Mouse (Mus musculus) heart, postnatal 0 days (tissue): ENCODE measurements around the gene Oaz3. TPM values are rescaled to one million over a fixed set of nuclear protein-coding genes. Genes with fewer than 3 reads are reported as not detected.

Source experiments
- ATAC-seq: fragments of 200-750 bp; cut with Nextera tagmentation; 2 replicates; pipeline ENCODE4 v1.8.0; 2017; ENCODE audit warnings: low read depth, moderate number of reproducible peaks, moderate library complexity; ENCODE audit not compliant: insufficient read depth
- DNase-seq: peaks from one replicate; pipeline ENCODE4 v3.0.0-alpha.2; 2016; ENCODE audit warnings: low spot score
- H3K27ac ChIP-seq: fragments of 300-500 bp; sonication (generic); 2 replicates; pipeline ENCODE4 v1.5.1; 2014; ENCODE audit warnings: low read depth, mild to moderate bottlenecking
- H3K27me3 ChIP-seq: fragments of 300-500 bp; sonication (generic); 2 replicates; pipeline ENCODE4 v1.6.1; 2014; ENCODE audit warnings: low read length, mixed read lengths; ENCODE audit not compliant: control insufficient read depth, insufficient read depth
- H3K36me3 ChIP-seq: fragments of 300-500 bp; sonication (generic); replicated peaks from 2 replicates; pipeline ENCODE4 v1.6.1; 2014; ENCODE audit warnings: low read length, mixed read lengths; ENCODE audit not compliant: control insufficient read depth, insufficient read depth
- H3K4me1 ChIP-seq: fragments of 300-500 bp; sonication (generic); 2 replicates; pipeline ENCODE4 v1.6.1; 2014; ENCODE audit warnings: antibody characterized with exemption; ENCODE audit not compliant: control insufficient read depth, insufficient read depth
- H3K4me2 ChIP-seq: fragments of 300-500 bp; sonication (generic); 2 replicates; pipeline ENCODE4 v1.6.1; 2014; ENCODE audit warnings: low read depth, mild to moderate bottlenecking, low read length, moderate library complexity
- H3K4me3 ChIP-seq: fragments of 300-500 bp; sonication (generic); 2 replicates; pipeline ENCODE4 v1.5.1; 2014; ENCODE audit warnings: low read depth, low read length
- H3K9ac ChIP-seq: fragments of 300-500 bp; sonication (generic); replicated peaks from 2 replicates; pipeline ENCODE4 v1.6.1; 2014; ENCODE audit warnings: low read depth, low read length, mixed read lengths
- H3K9me3 ChIP-seq: fragments of 300-500 bp; sonication (generic); replicated peaks from 2 replicates; pipeline ENCODE4 v1.6.1; 2016; ENCODE audit warnings: low read length; ENCODE audit not compliant: control insufficient read depth
- CTCF ChIP-seq: IDR thresholded peaks from 2 replicates; pipeline ENCODE4 v1.5.1; 2016; ENCODE audit warnings: antibody characterized with exemption, control low read depth, low read depth
- EP300 ChIP-seq: IDR thresholded peaks from 2 replicates; pipeline ENCODE4 v1.6.1; 2016; ENCODE audit warnings: antibody characterized with exemption, low read depth
- WGBS: fragments of 180-500 bp; shearing (Covaris S2); extraction: QIAGEN DNeasy Blood & Tissue Kit; methylation state at CpG from one replicate; pipeline ENCODE4 v1.1.7; 2014; 5-methylcytosine and 5-hydroxymethylcytosine counted together
- polyA plus RNA-seq: library from polyadenylated mRNA; unstranded; fragments of >200 nt; fragmentation: Nextera tagmentation; extraction: Ambion mirVana; gene quantifications from 2 replicates; pipeline ENCODE4 v1.2.1, GENCODE M21; 2015
- total RNA-seq: library from RNA; depleted of rRNA; stranded (reverse); fragments of >200 nt; gene quantifications from 2 replicates; pipeline ENCODE4 v1.2.3, GENCODE M21; 2014; ENCODE audit warnings: low replicate concordance

Gene Oaz3
- total and polyA plus RNA-seq, 2 experiments from 2014 or later, result 0.41 TPM; not detected in 1

DNA sequence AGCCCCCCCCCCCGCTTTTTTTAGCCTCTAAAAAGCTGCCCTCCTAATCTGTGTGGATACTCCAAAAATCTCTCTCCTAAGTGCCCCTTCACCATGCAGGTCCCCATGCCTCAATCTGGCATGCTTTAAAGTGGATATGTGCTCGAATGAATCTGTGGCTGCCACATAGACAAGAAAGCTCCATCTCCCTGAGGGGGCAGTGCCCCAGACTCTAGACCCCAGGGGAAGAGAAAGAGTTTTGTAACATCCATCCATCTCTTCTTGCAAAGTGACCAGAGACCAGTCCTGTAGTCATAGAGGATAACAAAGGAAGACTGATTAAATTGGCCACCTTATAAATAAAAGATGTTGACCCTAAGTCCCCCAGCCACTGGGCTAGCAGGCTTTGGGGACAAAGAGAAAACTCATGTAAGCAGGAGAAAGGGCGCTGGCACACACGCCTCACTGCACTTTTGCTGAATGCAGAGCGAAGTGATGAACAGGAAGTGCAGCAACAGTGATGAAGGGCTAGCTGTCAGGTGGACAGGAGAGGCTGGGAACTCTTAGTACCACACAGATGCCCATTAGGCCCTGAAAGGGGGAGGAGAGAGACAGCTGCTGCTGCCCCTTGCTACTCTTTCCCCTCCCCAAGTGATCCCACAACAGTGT lies 43.9 kb downstream of the Oaz3 start:
- DNase-seq (no peak), ATAC-seq (no peak)
- no peak for TF ChIP-seq EP300
- Histone ChIP-seq H3K9ac (no peak overlapping the region), H3K4me3 (no peak overlapping the region), H3K36me3 (no peaks in the 10 kb centered on the region), H3K27ac (no peak overlapping the region), H3K27me3 (peaks cover 62% of the 10 kb centered on the region), H3K4me2 (no peak overlapping the region), H3K4me1 (peaks cover 4% of the 10 kb centered on the region; the same call in 1 of the 2 replicates), H3K9me3 (no peaks in the 10 kb centered on the region)
- whole genome bisulfite sequencing, result 43% methylated on average over 5 of the region's 5 CpGs

DNA sequence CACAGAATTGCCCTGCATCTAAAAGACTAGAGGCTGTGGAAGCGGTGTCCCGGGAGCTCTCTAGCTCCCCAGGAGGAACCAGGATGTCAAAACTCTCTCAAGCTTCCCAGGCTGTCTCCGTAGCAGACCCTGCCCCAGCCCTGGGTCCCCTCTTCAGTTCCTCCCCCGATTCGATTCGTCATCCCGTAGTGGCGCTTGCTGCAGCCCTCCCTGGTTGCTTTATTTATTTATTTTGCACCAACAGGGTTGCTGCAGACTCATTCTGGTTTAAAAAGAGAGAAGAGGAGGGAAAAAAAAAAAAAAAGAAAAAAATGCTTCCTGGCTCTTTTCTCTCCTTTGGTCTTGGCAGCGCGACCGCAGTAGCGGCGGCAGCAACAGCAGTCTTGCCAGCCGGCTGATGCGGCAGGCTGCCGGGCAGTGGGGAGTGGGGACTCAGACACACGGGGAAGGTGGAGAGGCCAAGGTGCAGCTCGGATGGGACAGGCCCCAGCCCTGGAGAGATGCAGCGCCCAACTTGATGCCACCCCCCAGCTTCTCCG lies 44.7 kb downstream of the Oaz3 start:
- ATAC-seq (no peak), DNase-seq (peak; percentile 31)
- TF ChIP-seq EP300 (no peak), CTCF (no peak)
- 1% methylated on average over 20 of the region's 20 CpGs for WGBS
- H3K9me3 ChIP-seq, result no peaks in the 10 kb centered on the region
- peak overlapping the region; percentile 26 for H3K9ac ChIP-seq
- H3K27me3 ChIP-seq, result peaks cover 62% of the 10 kb centered on the region
- peak overlapping the region; percentile 55 for H3K4me2 ChIP-seq
- H3K27ac ChIP-seq, result no peak overlapping the region
- H3K4me3 ChIP-seq, result peak overlapping the region; percentile 34
- peaks cover 4% of the 10 kb centered on the region; the same call in 1 of the 2 replicates for H3K4me1 ChIP-seq
- no peaks in the 10 kb centered on the region for H3K36me3 ChIP-seq

DNA sequence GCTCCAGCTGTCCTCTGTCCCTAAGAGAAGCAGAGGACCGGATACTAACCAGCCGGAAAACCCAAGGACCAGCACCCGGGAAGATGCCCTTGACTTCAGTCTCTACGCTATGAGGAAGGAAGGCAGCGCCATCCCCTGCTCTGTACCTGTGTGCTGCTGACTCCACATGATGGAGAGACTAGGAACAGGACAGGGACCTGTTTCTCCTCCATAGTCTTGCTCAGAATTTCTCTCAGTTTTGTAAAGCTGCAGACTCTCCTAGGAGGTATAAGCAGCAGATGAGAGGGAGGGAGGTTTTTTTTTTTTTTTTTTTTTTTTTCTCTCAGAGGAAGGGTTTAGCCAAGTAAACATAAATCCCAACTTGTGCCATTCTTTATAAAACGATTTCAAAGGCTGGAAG lies 45.5 kb downstream of the Oaz3 start, which contains the start of gene Lingo4:
Gene Lingo4 (plus strand): TSS at position 301 of the 400 bp plus-strand sequence.
- H3K27ac ChIP-seq, result no peak within 1 kb of the TSS
- TF ChIP-seq EP300, result no peak
- no peak for TF ChIP-seq CTCF
- H3K4me2 ChIP-seq, result peak within 1 kb of the TSS; percentile 55
- DNase-seq (no peak), ATAC-seq (no peak)
- WGBS, result 61% methylated on average over 6 of the region's 6 CpGs
- peaks cover 4% of the 10 kb centered on the region; the same call in 1 of the 2 replicates for H3K4me1 ChIP-seq
- H3K9ac ChIP-seq, result peak within 1 kb of the TSS; percentile 26
- no peaks in the 10 kb centered on the region for H3K9me3 ChIP-seq
- H3K27me3 ChIP-seq, result peaks cover 59% of the 10 kb centered on the region
- H3K4me3 ChIP-seq, result peak within 1 kb of the TSS; percentile 34
- no peaks in the 10 kb centered on the region for H3K36me3 ChIP-seq

DNA sequence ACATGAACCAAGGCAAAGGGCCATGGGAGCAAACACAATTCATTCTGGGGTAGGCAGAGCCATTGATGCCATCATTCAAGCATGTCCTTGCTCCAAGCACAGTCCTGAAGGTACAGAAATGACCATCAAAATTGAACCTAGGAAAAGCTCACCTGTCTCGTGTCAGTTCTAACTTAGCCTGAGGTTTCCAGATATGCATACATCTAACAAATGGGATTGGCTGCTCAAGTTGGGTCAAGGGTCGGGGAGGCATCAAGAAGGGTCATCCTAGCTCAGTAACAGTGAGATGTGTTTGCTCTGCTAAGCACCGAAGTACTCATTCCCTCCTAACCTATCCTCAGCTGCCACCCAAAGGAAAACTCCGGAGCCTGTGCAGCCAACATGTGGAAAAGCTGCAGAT lies 46.9 kb downstream of the Oaz3 start:
- H3K27ac ChIP-seq, result no peak overlapping the region
- no peaks in the 10 kb centered on the region for H3K36me3 ChIP-seq
- H3K9me3 ChIP-seq, result no peaks in the 10 kb centered on the region
- H3K27me3 ChIP-seq, result peaks cover 46% of the 10 kb centered on the region
- DNase-seq (no peak), ATAC-seq (no peak)
- H3K4me3 ChIP-seq, result no peak overlapping the region
- 68% methylated on average over 4 of the region's 4 CpGs for WGBS
- no peak overlapping the region for H3K9ac ChIP-seq
- H3K4me2 ChIP-seq, result no peak overlapping the region
- TF ChIP-seq EP300, result no peak
- no peak for TF ChIP-seq CTCF
- H3K4me1 ChIP-seq, result peaks cover 4% of the 10 kb centered on the region; the same call in 1 of the 2 replicates

DNA sequence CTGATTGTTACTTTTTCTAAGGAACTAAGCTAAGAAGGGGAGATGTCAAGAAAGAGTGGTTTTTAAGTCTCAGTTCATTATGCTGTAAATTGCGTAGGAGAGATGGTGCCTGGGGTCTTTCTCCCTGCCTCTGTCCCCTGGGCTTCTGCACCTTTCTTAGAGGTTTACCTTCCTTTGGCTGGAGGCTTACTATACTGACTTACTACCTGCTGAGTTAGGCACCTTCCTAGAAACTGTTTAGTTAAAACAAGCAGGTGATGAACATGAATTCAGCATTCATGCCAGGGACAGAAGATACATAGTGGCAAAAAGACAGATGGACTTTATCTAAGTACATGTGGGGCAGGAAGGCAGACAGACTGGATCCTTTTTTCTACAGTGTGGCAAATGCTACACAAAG lies 47.4 kb downstream of the Oaz3 start:
- WGBS, result 68% methylated on average over 1 of the region's 1 CpGs
- peaks cover 41% of the 10 kb centered on the region for H3K27me3 ChIP-seq
- no peak for DNase-seq
- ATAC-seq, result no peak
- no peak overlapping the region for H3K4me2 ChIP-seq
- no peak for TF ChIP-seq EP300
- TF ChIP-seq CTCF, result no peak
- H3K9me3 ChIP-seq, result no peaks in the 10 kb centered on the region
- H3K36me3 ChIP-seq, result no peaks in the 10 kb centered on the region
- no peak overlapping the region for H3K9ac ChIP-seq
- H3K27ac ChIP-seq, result no peak overlapping the region
- no peak overlapping the region for H3K4me3 ChIP-seq
- peaks cover 4% of the 10 kb centered on the region; the same call in 1 of the 2 replicates for H3K4me1 ChIP-seq

DNA sequence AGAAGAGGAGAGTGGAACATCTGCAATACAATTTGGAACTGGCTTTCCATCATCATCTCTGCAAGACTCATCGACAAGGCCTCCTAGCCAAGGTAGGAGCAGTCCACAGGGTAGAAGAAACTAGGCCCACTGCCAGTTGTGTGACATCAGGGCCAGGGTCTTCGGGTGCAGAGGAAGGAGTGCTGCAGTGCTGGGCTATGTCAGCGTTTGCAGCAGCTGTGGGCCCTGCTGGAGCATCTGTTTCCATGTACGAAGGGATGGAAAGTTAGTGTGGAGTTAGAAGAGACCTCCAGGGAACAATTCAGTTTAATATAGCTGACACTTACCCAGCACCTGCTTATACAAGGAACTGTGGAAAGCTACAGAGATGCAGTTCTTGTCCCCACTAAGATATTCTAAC lies 50.7 kb downstream of the Oaz3 start:
- Histone ChIP-seq H3K27me3 (0 out of 2 replicates have a peak, but pooled peaks cover 11% of the 10 kb centered on the region), H3K9ac (no peak overlapping the region), H3K4me1 (no peaks in the 10 kb centered on the region), H3K9me3 (no peaks in the 10 kb centered on the region), H3K27ac (no peak overlapping the region), H3K4me3 (no peak overlapping the region), H3K4me2 (no peak overlapping the region), H3K36me3 (no peaks in the 10 kb centered on the region)
- 66% methylated on average over 4 of the region's 4 CpGs for WGBS
- ATAC-seq (no peak), DNase-seq (no peak)
- TF ChIP-seq EP300, result no peak
- no peak for TF ChIP-seq CTCF
